Mouse (Mus musculus): ENCODE measurements at regions not wholly inside any gene's neighbourhood (a gene's known extent, or its start where the extent isn't known, plus 50 kb on each side); places are given as distances from the start of the nearest gene placed in this dataset.
"Not testable (repeated sequence)": the region's sequence is repeated elsewhere in the genome, so short reads cannot be mapped to it uniquely, and the experiment has no call there.

- no peak for DNase-seq (ENCODE audit: extremely low read depth, low read depth, low spot score)
Observed at GRCm38 (mm10) chr10:72298824-72299551, 355.7 kb upstream of the Zwint start.

DNA sequence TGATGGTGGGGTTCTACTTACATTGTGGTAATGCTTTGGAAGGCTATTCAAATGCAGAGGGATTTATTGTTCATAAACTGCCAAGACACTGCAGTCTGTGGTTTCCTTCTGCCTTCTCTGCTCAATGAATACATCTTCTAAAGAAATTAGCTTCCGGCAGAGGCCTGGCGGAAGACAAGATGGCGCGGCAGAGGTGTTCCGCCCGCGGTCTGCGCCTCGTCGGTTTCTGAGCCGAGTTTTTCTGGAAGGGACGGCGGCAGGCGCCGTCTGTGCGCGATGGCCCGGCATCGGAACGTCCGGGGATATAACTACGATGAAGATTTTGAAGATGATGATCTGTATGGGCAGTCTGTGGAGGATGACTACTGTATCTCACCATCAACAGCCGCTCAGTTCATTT lies 345.6 kb upstream of the Zwint start:
- not testable (repeated sequence) for DNase-seq (ENCODE audit: extremely low read depth, low read depth, low spot score)

DNA sequence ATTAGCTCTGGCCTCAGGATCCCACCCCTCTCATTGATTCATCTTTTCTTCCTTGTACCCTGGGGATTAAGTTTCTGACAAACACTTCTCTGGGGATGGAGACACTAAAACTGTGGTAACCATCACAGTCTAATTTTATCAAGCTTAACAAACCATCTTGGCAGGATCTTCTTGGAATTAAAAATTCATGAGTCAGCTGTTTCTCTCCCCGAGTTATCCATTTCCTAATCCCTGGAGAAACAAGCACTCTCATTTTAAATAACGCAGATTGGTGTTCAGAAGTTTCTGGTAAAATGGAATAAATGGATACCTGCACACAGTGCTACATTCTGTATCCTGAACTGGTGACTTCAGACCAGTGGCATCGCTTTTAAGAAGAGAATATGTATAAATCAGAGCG lies 336.3 kb upstream of the Zwint start:
- DNase-seq (ENCODE audit: extremely low read depth, low read depth, low spot score) = no peak

DNA sequence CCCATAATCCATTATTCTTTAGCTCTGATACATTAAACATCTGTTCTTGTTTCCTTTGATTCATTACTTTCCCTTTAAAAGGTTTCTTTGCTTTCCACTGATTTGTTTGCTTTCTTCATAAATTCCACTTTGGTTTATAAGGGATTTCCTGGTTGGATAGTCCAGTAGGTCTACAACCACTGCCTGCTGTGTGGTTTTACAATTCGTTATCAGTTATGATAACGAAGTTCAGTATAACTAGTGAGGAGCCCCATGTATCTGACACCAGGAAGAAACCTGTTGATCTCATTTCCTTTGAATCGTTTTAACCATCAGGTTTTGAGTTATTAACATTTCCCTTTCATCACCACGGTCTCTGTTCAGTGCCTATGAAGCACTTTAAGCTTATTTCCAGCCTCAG lies 334.3 kb upstream of the Zwint start:
- DNase-seq (ENCODE audit: extremely low read depth, low read depth, low spot score) = no peak

DNA sequence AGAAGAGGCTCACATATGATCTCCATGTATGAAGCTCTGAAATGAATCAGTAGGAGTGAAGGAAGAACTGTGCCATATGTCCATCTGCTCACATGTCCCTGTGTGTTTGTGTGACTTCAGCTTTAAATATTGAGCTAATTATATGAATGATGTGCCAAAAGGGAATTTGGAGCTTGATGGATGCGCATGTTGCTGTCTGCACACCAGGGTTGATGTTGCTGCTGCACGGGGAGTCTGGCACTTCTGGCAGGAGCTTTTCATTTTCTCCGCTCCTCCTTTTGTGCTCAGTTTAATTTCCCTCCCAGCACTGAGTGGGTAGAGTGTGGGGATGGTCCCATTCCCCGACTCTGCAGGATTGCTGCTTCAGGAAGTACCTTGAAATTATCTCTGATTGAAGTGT lies 328.0 kb upstream of the Zwint start:
- no peak for DNase-seq (ENCODE audit: extremely low read depth, low read depth, low spot score)

DNA sequence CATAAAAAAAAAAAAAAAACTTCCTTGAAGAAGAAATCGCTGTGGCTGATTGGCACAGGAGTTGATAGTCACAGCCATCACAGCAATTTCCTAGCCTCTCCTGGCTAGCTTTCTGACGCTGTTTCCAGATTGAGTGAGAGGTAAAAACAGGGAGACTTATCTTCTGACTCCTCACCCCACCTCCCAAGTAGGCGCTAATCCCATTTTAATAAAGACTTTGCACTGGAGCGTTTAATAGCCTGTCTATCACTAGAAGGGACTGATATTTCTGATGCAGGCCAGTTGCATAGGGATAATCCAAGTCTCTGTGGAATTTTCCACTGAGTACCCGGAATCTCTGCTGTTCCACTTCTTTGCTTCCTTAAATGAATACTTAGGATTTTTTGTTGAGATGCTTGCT lies 307.4 kb upstream of the Zwint start:
- no peak for DNase-seq (ENCODE audit: extremely low read depth, low read depth, low spot score)

GRCm38 (mm10) chr10:72347949-72348663 lies 306.5 kb upstream of the Zwint start:
- no peak for DNase-seq (ENCODE audit: extremely low read depth, low read depth, low spot score)

- no peak for DNase-seq (ENCODE audit: extremely low read depth, low read depth, low spot score)
Observed at GRCm38 (mm10) chr10:72352810-72353209, 301.8 kb upstream of the Zwint start.

DNA sequence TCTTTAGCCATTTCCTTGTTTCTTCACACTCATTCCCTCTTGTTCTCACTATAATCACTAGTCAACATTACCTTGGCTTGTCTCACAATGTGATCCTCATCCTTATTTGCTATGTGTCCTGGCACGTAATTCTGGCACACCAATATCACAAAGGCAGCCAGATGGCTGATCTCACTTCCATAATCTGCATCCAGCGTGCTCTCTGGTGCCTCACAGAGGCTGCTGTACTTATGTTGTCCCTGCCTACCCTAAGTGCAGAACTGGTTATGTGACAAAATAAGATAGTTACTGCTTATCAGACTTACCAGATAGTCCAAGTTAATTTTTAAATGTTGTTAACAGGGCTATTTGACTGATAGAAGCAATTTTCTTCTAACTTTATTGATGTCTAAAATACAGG lies 301.1 kb upstream of the Zwint start:
- no peak for DNase-seq (ENCODE audit: extremely low read depth, low read depth, low spot score)

- DNase-seq (ENCODE audit: extremely low read depth, low read depth, low spot score) = no peak
Observed at GRCm38 (mm10) chr10:72383351-72383750, 271.3 kb upstream of the Zwint start.

DNA sequence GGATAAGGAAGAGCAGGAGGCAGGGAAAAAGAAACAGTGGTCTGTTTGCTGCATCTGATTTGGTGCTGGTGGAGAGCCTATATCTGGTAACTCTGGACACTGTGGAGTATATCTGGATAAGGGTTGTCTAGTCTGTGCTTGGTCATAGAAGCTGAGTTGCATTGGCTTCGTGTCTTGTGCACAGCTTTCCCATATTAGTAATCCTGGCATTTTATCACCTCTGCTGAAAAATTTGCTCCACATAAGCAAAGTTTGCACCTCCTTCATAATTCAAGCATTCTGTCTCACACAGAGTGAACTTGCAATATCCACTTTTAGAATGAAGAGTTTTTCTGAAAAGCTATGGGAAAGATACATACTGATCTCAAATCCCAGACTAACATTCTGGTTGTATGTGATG lies 269.8 kb upstream of the Zwint start:
- no peak for DNase-seq (ENCODE audit: extremely low read depth, low read depth, low spot score)

- DNase-seq (ENCODE audit: extremely low read depth, low read depth, low spot score) = no peak
Observed at GRCm38 (mm10) chr10:72391397-72391796, 263.2 kb upstream of the Zwint start.

DNA sequence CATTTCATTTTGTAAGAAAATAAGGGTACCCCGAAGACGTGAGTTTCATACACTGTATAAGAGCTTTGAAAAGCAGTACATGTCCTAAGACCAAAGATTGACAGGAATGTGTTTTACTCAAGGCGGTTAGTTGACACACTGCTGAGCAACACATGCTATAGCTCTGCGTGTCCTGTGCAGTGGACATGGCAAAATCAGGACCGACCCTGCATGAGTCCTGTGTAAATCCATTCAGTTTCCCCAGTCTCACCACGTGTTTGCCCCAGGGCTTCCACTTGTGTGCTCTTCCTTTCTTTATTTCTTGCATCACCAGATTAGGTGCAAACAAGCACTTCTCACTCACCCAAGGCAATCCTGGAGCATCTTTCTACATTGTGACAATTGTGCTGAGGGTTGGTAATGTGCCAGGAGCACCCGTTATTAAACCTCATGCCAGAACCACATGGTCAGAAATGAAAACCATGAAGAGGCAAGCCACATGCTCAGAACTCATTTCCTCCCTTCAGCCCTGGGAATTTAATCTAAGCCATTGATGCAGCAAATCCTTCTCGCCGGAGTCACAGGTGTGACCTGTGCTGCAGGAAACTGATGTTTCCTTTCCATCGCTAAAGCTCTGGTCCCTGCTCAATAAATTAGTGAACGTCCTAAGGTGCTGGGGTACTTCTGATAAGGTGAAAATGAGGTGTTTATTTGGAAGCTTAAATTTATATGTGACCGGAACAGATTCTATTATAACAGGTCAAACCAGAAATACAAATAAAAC lies 261.2 kb upstream of the Zwint start:
- no peak for DNase-seq (ENCODE audit: extremely low read depth, low read depth, low spot score)

DNA sequence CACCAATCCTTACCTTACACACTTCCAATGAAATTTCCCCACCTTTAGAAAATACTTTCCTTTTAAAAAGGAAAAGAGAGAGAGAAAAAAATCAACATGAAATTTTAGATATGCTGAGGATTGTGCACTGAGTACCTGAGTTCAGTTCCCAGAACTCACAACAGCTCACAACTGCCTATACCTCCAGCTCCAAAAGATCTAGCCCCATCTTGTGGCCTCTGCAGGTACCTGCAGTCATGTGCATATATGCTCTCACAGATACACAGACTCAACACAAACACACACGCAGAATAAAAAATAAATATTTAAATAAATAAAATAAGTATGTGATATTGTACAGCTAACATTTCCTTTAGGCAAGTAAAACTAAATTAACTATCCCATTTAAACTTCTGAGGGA lies 260.3 kb upstream of the Zwint start:
- DNase-seq (ENCODE audit: extremely low read depth, low read depth, low spot score) = no peak

DNA sequence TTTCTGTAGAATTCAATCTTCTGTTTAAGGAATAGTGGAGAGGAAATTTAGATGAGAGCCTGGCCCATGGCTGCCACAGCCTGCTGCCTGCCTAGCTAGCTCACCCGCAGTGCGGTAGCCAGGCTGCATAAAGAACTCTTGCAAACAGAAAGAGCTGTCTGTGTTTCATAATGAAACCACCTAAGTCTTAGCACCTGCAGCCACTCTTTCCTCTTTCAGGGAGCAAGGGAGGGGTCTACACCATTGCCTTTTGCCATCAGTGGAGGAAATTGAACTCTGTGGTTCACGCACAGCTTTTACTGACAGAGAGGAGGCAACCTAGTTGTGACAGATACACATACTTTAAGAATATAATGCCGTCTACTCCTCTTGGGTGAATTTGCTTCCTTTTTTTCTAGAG lies 251.4 kb upstream of the Zwint start:
- DNase-seq (ENCODE audit: extremely low read depth, low read depth, low spot score) = no peak

DNA sequence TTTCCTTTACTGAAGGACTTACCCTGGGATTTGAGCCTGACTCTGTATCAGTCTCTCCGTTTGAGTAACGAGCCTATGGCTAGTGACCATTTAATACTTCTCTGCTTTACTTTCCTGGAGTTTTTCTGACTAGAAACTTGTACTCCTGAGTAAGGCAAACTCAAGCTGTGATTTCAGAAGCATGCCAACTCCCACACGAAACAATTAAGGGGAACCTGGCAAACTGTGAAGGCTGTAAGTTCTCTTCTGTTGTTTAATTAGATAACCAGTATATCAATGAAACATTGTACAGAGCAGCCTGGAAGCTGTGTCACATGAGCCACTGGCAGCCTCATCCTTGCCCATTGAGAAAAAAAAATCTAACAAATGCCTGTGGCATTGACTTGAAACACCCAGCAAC lies 244.3 kb upstream of the Zwint start:
- no peak for DNase-seq (ENCODE audit: extremely low read depth, low read depth, low spot score)

DNA sequence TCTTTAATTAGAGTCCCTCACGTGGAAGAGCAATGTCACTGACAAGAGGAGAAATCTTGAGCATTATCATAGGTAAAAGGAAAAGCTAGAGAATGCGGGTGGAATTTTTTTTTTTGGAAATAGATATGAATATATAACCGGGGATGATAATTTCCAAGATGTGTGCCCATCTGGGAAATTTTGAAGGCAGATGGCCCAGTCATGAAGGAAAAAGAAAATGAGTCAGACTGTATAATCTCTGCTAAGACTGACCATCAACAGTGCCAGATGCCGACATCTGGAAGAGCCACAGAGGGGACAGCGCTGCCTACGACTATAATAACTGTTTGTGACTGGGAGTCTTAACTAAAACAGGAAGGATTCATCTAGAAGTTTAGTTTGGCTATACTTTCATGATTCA lies 243.0 kb upstream of the Zwint start:
- no peak for DNase-seq (ENCODE audit: extremely low read depth, low read depth, low spot score)

DNA sequence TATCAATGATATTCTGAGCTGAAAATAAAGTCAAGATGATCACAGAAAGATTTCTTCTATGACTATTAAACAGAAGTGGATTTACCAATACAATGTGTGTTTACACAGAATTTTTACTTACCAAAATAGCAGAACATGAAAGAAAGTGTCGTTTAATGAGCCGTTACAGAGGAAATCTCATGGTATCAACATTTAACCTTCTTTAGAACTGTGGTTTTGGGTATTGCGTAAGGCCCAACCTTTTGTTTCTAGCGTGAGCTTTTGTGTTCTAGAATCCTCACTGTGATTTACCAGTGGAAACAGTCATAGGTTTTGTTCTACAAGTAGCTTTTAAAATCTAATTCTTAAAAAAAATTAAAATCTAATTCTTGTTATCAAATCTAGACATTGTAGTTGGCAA lies 200.0 kb upstream of the Zwint start:
- no peak for DNase-seq (ENCODE audit: extremely low read depth, low read depth, low spot score)

DNA sequence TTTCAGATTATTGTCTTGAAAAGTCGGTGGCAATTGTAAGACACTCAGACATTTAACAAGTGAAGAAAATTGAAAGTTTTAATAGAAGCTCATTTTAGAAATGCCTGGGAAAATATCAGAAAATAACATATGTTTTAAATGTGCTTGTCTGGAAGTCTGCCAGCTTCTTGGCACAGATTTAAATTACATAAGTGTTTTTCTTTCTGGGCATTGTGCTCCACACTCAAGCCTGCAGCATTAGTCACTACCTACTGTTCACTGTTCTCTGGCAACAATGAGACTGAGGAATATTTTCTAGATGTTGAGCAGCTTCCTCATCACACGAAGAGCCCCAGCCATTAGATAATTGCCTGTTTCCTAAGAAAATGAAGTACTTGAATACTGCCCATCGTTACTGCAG lies 170.3 kb upstream of the Zwint start:
- DNase-seq (ENCODE audit: extremely low read depth, low read depth, low spot score) = no peak

DNA sequence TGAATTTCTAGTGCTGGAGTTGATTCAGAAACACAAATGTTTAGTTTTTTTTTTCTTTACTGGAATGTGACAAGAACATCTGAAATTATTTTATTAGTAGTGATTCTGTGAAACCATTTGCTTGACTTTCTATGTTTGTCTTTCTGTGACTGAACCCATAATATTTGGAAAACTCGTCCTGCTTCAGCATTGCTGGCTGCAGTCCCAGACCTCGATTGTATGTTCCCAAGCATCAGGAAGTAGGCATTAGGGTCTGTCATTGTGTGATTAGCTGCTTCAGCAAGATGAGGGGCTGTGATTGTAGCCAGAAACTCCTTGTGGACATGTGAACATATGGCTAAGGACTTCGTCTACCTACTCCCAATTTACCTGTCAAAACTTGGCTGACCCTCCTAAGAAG lies 122.2 kb upstream of the Zwint start:
- no peak for DNase-seq (ENCODE audit: extremely low read depth, low read depth, low spot score)

DNA sequence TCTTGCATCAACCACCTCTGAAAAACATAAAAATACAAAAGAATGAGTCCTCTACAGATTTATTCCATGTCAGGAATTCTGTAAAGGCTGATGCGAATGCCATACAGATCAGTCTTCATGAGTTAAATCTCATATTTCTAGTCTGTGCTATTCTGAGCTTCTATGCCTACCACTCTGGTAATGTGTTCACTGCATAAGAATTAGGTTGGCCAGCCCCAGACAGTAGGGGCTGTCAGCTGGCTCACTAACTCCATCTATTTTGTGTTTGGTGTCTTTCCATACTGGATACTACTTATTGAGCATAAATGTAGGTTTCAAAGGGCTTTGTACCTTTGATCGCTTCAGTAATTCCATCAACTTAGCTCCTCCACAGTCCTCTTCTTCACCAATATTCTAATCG lies 121.2 kb upstream of the Zwint start:
- no peak for DNase-seq (ENCODE audit: extremely low read depth, low read depth, low spot score)

GRCm38 (mm10) chr10:72533859-72534258 lies 120.8 kb upstream of the Zwint start:
- DNase-seq (ENCODE audit: extremely low read depth, low read depth, low spot score) = no peak

Data from fat pad, adult 2 months (tissue).